Mouse (Mus musculus) adrenal gland, postnatal 4 days (tissue): ENCODE measurements around the gene Epha3. TPM values are rescaled to one million over a fixed set of nuclear protein-coding genes. Genes with fewer than 3 reads are reported as not detected.

Experiments
- DNase-seq, 2 experiments: peaks; one replicate each; pipeline ENCODE4 v3.0.0; 2021 to 2022; ENCODE audit warnings: low spot score in 2 of 2, mixed read lengths in 2 of 2
- total RNA-seq, 2 experiments: library from RNA; stranded (reverse); gene quantifications; 2 replicates each; pipeline ENCODE4 v1.2.3; 2021

Gene Epha3
- total RNA-seq, 2 experiments from 2014 or later = 8.8 to 8.9 TPM

DNA sequence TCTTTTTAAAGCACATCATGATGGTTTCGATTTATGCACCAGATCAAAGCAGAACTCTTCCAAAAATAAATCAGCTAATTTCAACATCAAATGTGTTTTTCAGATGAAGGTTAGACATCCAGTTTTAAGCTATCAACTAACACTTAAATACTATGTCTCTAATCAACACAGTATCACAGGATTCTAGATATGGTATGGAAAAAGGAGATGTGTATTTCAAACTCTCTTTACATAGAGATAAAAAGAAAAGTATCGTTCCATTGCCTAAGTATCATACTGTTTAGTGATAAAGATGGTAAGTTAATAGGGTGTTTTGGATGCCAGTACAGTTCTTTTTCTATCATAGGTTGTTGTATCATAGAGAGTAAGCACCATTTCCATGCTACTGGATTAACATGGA is 353.9 kb downstream of the Epha3 start:
- DNase-seq = no peak

DNA sequence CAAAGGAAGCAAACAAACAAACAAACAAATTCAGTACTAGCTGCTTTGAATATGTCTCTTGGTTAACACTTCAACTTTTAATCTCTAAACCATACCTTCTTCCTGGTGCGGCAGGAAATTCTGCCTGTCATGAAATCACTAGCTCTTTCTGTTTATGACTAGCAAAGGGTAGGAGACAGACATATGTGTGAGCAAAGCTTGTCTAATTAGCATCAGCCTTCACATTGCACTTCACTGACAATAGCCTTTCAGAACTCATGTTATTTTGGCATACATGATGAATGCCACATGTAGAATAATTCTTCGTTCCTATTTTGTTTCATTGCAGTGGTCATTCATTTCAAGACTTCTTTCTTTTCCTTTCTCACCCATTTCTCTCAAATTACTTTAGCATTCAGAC is 357.5 kb downstream of the Epha3 start:
- no peak for DNase-seq

DNA sequence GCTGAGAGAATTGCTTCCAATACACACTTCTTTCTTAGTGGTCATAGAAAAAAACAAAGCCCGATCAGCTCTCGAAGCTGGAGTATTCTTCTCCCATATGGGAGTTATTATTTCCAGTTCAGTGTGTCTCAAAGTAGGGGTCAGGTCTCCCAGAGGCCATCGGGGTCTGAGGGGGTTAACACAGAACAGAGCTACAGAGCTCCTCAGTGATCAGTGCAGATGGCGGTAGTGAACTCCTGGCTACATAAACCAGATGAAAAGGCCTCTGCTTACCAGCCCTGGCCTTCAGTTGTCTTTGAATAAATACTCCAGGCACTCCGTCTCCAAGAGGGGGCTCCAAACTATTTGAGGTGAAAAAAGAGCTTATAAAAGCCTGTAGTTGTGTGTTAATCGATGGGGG is 362.5 kb downstream of the Epha3 start:
- no peak for DNase-seq

DNA sequence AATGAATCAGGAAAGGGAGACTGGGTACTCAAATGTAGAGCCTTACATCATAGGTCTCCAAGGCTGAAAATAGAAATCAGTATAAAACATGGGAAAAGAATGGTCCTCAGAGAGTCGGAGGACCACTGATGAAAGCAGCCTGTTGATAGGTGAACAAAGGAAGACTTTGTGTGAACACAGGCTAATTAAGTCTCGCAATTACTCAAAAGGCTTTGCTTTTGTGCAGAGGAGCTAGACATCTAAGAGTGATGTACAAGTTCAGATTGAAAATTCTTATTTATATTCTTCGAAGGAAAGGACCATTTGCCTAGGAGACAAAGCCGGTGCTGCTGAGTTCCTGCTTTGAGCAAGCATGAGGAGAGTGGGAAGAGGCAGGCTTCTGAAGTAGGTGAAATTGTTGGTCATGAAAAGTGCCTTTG is 363.0 kb downstream of the Epha3 start:
- no peak for DNase-seq
